Mouse (Mus musculus): ENCODE results near the gene Ccr1.

- TF ChIP-seq CTCF (IDR thresholded peaks at IDR 0.05; ENCODE audit: low read depth, low read length) (no peak), GATA1 (IDR thresholded peaks at IDR 0.05; ENCODE audit: borderline replicate concordance, low read length) (no peak)
These were observed 45.1 kb downstream of the Ccr1 start for GRCm38 (mm10) chr9:123923146-123923991.
